Mouse (Mus musculus): ENCODE measurements around the gene Stambp.

DNA sequence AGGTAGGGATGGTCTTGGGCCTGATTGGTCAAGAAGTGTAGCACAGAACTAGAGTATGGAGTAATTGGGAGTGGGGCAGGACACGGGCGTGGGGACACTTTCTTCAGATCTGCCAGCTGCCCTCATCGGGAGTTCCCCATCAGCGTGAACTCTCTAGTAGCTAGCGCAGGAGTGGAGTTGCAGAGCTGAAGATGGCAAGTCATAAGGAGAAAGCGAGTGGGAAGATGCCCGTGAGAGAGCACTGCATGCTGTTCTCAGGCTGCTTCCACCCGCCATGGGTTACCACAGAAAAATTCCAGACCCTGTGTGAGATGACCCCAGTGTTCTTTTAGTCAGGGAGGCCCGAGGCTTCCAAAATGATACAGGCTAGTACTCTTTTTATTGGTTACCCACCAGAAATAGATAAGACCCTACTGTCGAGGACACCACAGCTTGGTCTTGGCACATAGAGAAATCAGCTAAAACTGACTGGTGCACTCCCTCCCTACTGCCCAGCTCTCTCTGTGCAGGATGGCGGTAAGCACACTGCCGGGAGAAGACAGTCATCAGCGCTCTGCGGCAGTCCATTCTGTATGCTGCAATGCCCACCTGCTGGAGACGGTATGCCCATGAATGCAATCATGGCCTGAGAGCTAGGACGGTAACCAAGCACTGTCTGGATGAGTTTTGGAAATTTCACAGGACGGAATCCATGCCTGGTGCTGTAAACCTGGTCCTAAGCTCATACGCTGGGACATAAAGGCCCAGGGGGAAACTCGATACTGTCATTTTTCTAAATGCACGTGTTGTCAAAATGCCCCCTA lies 9.8 kb upstream of the Stambp start:
- TF ChIP-seq MAX (IDR thresholded peaks at IDR 0.05; ENCODE audit: low read length) (no peak), CTCF (conservative IDR thresholded peaks at IDR 0.05 in 1 of 2, IDR thresholded peaks at IDR 0.05 in 1 of 2; ENCODE audit: low read depth in 2 of 2, low read length in 2 of 2) (no peak), UBTF (IDR thresholded peaks at IDR 0.05; ENCODE audit: low read depth, low read length) (no peak), SIN3A (IDR thresholded peaks at IDR 0.05; ENCODE audit: low read length) (no peak), CHD1 (IDR thresholded peaks at IDR 0.05; ENCODE audit: low read depth, low read length) (no peak), EP300 (IDR thresholded peaks at IDR 0.05; ENCODE audit: low read length) (no peak), GABPA (IDR thresholded peaks at IDR 0.05; ENCODE audit: insufficient replicate concordance, low read depth, low read length) (no peak), JUN (IDR thresholded peaks at IDR 0.05; ENCODE audit: insufficient read depth, low read depth, low read length) (no peak), ETS1 (conservative IDR thresholded peaks at IDR 0.05; ENCODE audit: low read depth, low read length) (no peak), NELFE (IDR thresholded peaks at IDR 0.05; ENCODE audit: low read depth, low read length) (no peak), POLR2A (IDR thresholded peaks at IDR 0.05; ENCODE audit: low read depth, low read length) (no peak), TCF12 (IDR thresholded peaks at IDR 0.05; ENCODE audit: low read depth, low read length) (no peak), RAD21 (IDR thresholded peaks at IDR 0.05; ENCODE audit: low read depth, low read length) (no peak)

Measured in CH12.LX (cell line).